Mouse (Mus musculus): ENCODE results near the gene Htr1b.

The Htr1b gene

GRCm38 (mm10) chr9:81633437-81633973 is at the start of gene Htr1b:
TSS of gene Htr1b (minus strand) at chr9:81633828.
- no peak for DNase-seq (ENCODE audit: low spot score in 2 of 2)

GRCm38 (mm10) chr9:81676716-81677115 is 43.1 kb upstream of the Htr1b start:
- no peak for DNase-seq (ENCODE audit: low spot score in 2 of 2)

- DNase-seq (ENCODE audit: low spot score in 2 of 2), result no peak
Measured at GRCm38 (mm10) chr9:81637486-81637885, 3.9 kb upstream of the Htr1b start.

GRCm38 (mm10) chr9:81635109-81635508 is 1.5 kb upstream of the Htr1b start:
- DNase-seq (ENCODE audit: low spot score in 2 of 2), result no peak

GRCm38 (mm10) chr9:81634163-81634562 is 535 bp upstream of the Htr1b start:
- DNase-seq (ENCODE audit: low spot score in 2 of 2), result no peak

- no peak for DNase-seq (ENCODE audit: low spot score in 2 of 2)
Measured at GRCm38 (mm10) chr9:81632736-81633436, 742 bp downstream of the Htr1b start.

GRCm38 (mm10) chr9:81632191-81632735 is 1.4 kb downstream of the Htr1b start:
- no peak for DNase-seq (ENCODE audit: low spot score in 2 of 2)

- DNase-seq (ENCODE audit: low spot score in 2 of 2), result no peak
Measured at GRCm38 (mm10) chr9:81631581-81632091, 2.0 kb downstream of the Htr1b start.

- no peak for DNase-seq (ENCODE audit: low spot score in 2 of 2)
Measured at GRCm38 (mm10) chr9:81626899-81627606, 6.6 kb downstream of the Htr1b start.

GRCm38 (mm10) chr9:81625898-81626297 is 7.7 kb downstream of the Htr1b start:
- DNase-seq (ENCODE audit: low spot score in 2 of 2), result no peak

GRCm38 (mm10) chr9:81622873-81623272 is 10.8 kb downstream of the Htr1b start:
- no peak for DNase-seq (ENCODE audit: low spot score in 2 of 2)

GRCm38 (mm10) chr9:81611022-81611421 is 22.6 kb downstream of the Htr1b start:
- no peak for DNase-seq (ENCODE audit: low spot score in 2 of 2)
